Mouse (Mus musculus): ENCODE measurements around the gene Arpc5. TPM values are rescaled to one million over a fixed set of nuclear protein-coding genes. Genes with fewer than 3 reads are reported as not detected.

Arpc5 gene
- polyA plus RNA-seq, 1 experiment, result 171 TPM

DNA sequence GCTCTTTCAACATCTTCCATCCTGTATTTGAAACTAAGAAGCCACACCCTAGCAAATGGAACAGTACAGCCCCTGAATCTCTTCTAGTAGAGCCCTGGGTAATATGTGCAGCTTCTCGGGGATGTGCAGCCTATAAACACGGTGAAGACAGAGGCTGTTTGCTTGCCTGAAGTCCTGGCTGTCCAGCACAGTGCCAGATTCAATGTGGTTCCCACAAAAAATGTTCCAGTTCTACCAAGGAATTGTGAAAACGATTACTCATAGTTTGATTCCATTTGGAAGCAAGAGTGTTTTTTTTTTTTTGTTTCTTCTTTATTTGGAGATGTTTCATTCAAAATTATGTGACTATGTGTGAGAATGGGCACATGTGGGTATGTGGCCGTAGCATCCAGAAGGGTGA, 55.4 kb downstream of the Arpc5 start:
- no peak overlapping the region for H3K27ac ChIP-seq (ENCODE audit: control insufficient read depth, insufficient read depth, low read length)
- H3K4me3 ChIP-seq (ENCODE audit: control insufficient read depth, insufficient read depth, low read length), result no peak overlapping the region
- H3K36me3 ChIP-seq (ENCODE audit: control insufficient read depth, insufficient read depth, low read length), result no peaks in the 10 kb centered on the region
- TF ChIP-seq POLR2A (IDR thresholded peaks at IDR 0.05; ENCODE audit: control insufficient read depth, extremely low read depth, insufficient read depth, low read length, poor library complexity), result no peak
- no peak for TF ChIP-seq CTCF (IDR thresholded peaks at IDR 0.05; ENCODE audit: borderline replicate concordance, control insufficient read depth, extremely low read depth, insufficient read depth, low read length, poor library complexity)
- no peaks in the 10 kb centered on the region for H3K4me1 ChIP-seq (replicated peaks; ENCODE audit: control insufficient read depth, insufficient read depth, low read length)
- no peak for DNase-seq
- H3K27me3 ChIP-seq (ENCODE audit: control insufficient read depth, insufficient read depth, low read length), result no peaks in the 10 kb centered on the region
- 94% methylated on average over 4 of the region's 4 CpGs for WGBS

DNA sequence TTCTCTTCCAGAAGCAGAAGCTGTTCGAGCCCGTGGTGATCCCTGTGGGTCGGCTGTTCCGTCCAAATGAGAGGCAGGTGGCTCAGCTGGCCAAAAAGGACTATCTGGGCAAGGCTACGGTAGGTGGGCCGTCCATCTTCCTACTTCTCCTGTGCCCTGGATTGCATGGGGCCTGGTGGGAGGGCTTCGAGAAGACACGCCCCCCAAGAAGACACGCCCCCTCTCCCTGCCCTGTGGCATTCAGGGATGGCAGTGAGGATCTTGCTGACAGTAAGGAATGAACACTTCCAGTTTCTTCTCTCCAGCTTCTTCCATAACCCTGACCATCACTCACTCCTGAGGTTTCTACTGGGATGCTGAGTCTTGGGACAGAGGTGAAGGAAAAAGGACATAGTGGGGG, 57.9 kb downstream of the Arpc5 start:
- TF ChIP-seq CTCF (IDR thresholded peaks at IDR 0.05; ENCODE audit: borderline replicate concordance, control insufficient read depth, extremely low read depth, insufficient read depth, low read length, poor library complexity), result no peak
- TF ChIP-seq POLR2A (IDR thresholded peaks at IDR 0.05; ENCODE audit: control insufficient read depth, extremely low read depth, insufficient read depth, low read length, poor library complexity), result no peak
- Histone ChIP-seq H3K27ac (ENCODE audit: control insufficient read depth, insufficient read depth, low read length) (no peak overlapping the region), H3K27me3 (ENCODE audit: control insufficient read depth, insufficient read depth, low read length) (no peaks in the 10 kb centered on the region), H3K4me1 (replicated peaks; ENCODE audit: control insufficient read depth, insufficient read depth, low read length) (no peaks in the 10 kb centered on the region), H3K36me3 (ENCODE audit: control insufficient read depth, insufficient read depth, low read length) (no peaks in the 10 kb centered on the region), H3K4me3 (ENCODE audit: control insufficient read depth, insufficient read depth, low read length) (no peak overlapping the region)
- no peak for DNase-seq
- WGBS, result 91% methylated on average over 9 of the region's 9 CpGs

Other genes with a start within 250 kb of the Arpc5 start
- not detected in 2 replicates for gene Apobec4, start 16.0 kb upstream of the Arpc5 start, polyA plus RNA-seq (2012; rRNA removed)
- gene Rgl1, start 191 bp upstream of the Arpc5 start, polyA plus RNA-seq (2012; rRNA removed), result 6.8 and 7.1 TPM in 2 replicates
- 7.6 and 8.4 TPM in 2 replicates for gene Ncf2, start 33.7 kb downstream of the Arpc5 start, polyA plus RNA-seq (2012; rRNA removed)
- gene Smg7, start 136.1 kb downstream of the Arpc5 start, polyA plus RNA-seq (2012; rRNA removed), result 74.0 and 89.7 TPM in 2 replicates
- gene Nmnat2, start 188.5 kb downstream of the Arpc5 start, polyA plus RNA-seq (2012; rRNA removed), result 0.66 and 1.1 TPM in 2 replicates

Data from thymus, adult 2 months (tissue).